Mouse (Mus musculus) heart, postnatal 0 days (tissue): ENCODE data around the gene Frmd8.

Source experiments
- CTCF ChIP-seq: IDR thresholded peaks from 2 replicates; pipeline ENCODE4 v1.5.1; 2016; ENCODE audit warnings: antibody characterized with exemption, control low read depth, low read depth
- EP300 ChIP-seq: IDR thresholded peaks from 2 replicates; pipeline ENCODE4 v1.6.1; 2016; ENCODE audit warnings: antibody characterized with exemption, low read depth

- TF ChIP-seq CTCF = no peak
- no peak for TF ChIP-seq EP300
These were observed 60.1 kb downstream of the Frmd8 start for GRCm38 (mm10) chr19:5815010-5815409.
